Mouse (Mus musculus): ENCODE data around the gene Csf1. TPM values are rescaled to one million over a fixed set of nuclear protein-coding genes. Genes with fewer than 3 reads are reported as not detected.

Csf1 gene
- 6.5 and 7.9 TPM in 2 replicates for polyA plus RNA-seq (2015; fragmentation: Nextera tagmentation; extraction: Ambion mirVana)

DNA sequence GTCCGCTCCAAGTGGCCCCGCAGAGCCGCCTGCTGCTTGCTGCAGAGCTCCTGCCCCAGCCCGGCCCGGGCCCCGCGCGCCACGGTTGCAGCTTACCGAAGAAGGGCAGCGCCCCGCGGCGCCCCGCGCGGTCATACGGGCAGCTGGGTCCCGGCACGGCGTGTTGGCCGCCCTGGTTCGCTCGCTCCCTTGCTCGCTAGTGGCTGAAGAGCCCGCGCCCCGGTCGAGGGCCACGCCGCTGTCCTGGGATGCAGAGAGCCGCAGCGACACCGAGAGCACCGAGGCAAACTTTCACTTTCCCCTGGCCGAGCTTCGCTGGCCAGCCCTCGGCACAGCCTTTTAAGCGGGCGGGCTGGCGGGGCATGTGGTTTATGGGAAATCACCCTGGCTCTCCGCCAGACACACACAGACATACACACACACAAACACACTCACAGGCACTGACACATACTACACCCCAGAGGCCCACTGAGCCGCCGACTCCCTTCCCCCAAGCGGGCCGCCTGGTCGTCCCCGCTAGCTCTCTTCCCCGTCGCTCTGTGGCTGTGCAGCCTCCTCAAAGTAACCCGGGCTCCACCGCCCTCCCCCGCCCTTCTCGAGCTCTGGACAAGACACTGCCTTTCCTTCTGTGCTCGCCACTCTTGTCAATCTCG, at the start of gene Csf1:
TSS of gene Csf1 (minus strand) at position 541 of the 653 bp plus-strand sequence.
- Histone ChIP-seq H3K9ac (replicated peaks) (peak within 1 kb of the TSS; percentile 86), H3K4me2 (replicated peaks) (peak within 1 kb of the TSS; percentile 84), H3K9me3 (no peaks in the 10 kb centered on the region), H3K27ac (replicated peaks) (peak within 1 kb of the TSS; percentile 69), H3K36me3 (no peaks in the 10 kb centered on the region), H3K4me3 (peak within 1 kb of the TSS; percentile 59), H3K4me1 (peaks cover 41% of the 10 kb centered on the region), H3K27me3 (no peaks in the 10 kb centered on the region)
- peak; percentile 86 for ATAC-seq (replicated peaks)
- under 1% methylated on average over 56 of the region's 56 CpGs for WGBS

GRCm38 (mm10) chr3:107808013-107808750, 47.9 kb upstream of the Csf1 start:
- ATAC-seq (replicated peaks), result peak; percentile 71
- Histone ChIP-seq H3K9me3 (no peaks in the 10 kb centered on the region), H3K4me2 (replicated peaks) (peak overlapping the region; percentile 28), H3K27ac (replicated peaks) (peak overlapping the region; percentile 92), H3K4me1 (peaks cover 25% of the 10 kb centered on the region), H3K36me3 (no peaks in the 10 kb centered on the region), H3K9ac (replicated peaks) (no peak overlapping the region), H3K27me3 (no peaks in the 10 kb centered on the region), H3K4me3 (no peak overlapping the region)
- WGBS, result 19% methylated on average over 14 of the region's 14 CpGs

DNA sequence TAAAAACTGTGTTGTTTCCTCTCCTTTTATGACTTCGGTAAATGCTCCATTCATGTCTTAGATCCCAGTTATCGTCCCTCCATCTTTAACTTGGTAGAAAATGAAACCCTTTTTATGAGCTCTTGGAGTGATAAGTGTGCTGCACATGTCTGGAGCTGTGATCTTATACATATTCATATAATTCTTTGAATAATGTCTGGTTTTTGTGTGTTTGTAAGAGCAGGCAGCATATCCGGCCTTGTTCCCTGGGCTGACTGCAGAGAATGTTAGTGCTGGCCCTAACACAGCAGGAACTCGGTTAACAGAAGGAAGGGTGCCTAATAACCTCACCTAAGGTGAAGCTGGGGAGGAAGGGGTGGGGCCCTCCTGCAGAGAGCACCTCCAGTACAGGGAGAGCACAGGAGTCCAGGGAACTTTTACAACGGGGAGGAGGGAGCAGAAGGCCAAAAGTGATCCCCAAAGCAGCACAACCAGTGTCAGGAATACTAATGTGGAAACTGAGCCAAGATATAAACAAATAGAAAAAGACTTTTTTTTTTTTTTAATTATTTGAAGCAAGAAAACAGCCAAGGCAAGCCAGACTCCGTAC, 47.2 kb upstream of the Csf1 start:
- 10% methylated on average over 6 of the region's 6 CpGs for WGBS
- peak overlapping the region; percentile 92 for H3K27ac ChIP-seq (replicated peaks)

GRCm38 (mm10) chr3:107806916-107807315, 46.6 kb upstream of the Csf1 start:
- ATAC-seq (replicated peaks), result peak; percentile 17; the same call in 1 of the 2 replicates
- Histone ChIP-seq H3K27ac (replicated peaks) (peak overlapping the region; percentile 92), H3K4me2 (replicated peaks) (no peak overlapping the region), H3K9ac (replicated peaks) (no peak overlapping the region), H3K36me3 (no peaks in the 10 kb centered on the region), H3K4me3 (no peak overlapping the region), H3K27me3 (no peaks in the 10 kb centered on the region), H3K9me3 (no peaks in the 10 kb centered on the region), H3K4me1 (peaks cover 25% of the 10 kb centered on the region)
- WGBS, result 41% methylated on average over 1 of the region's 1 CpGs

More for the DNA sequence above, 47.2 kb upstream of the Csf1 start:
- Histone ChIP-seq H3K4me3 (no peak overlapping the region), H3K9ac (replicated peaks) (no peak overlapping the region), H3K4me1 (peaks cover 25% of the 10 kb centered on the region), H3K4me2 (replicated peaks) (peak overlapping the region; percentile 28), H3K36me3 (no peaks in the 10 kb centered on the region), H3K27me3 (no peaks in the 10 kb centered on the region), H3K9me3 (no peaks in the 10 kb centered on the region)
- peak; percentile 77 for ATAC-seq (replicated peaks)

- H3K36me3 ChIP-seq, result no peaks in the 10 kb centered on the region
- no peak overlapping the region for H3K9ac ChIP-seq (replicated peaks)
- no peaks in the 10 kb centered on the region for H3K9me3 ChIP-seq
- peaks cover 25% of the 10 kb centered on the region for H3K4me1 ChIP-seq
- H3K4me3 ChIP-seq, result no peak overlapping the region
- no peak overlapping the region for H3K27ac ChIP-seq (replicated peaks)
- no peak for ATAC-seq (replicated peaks)
- no peaks in the 10 kb centered on the region for H3K27me3 ChIP-seq
- H3K4me2 ChIP-seq (replicated peaks), result no peak overlapping the region
- 97% methylated on average over 1 of the region's 1 CpGs for WGBS
Measured at GRCm38 (mm10) chr3:107804799-107805198, 44.5 kb upstream of the Csf1 start.

- no peak overlapping the region for H3K4me3 ChIP-seq
- no peak for ATAC-seq (replicated peaks)
- no peaks in the 10 kb centered on the region for H3K36me3 ChIP-seq
- H3K9me3 ChIP-seq, result no peaks in the 10 kb centered on the region
- peaks cover 8% of the 10 kb centered on the region for H3K4me1 ChIP-seq
- H3K27ac ChIP-seq (replicated peaks), result no peak overlapping the region
- H3K27me3 ChIP-seq, result no peaks in the 10 kb centered on the region
- WGBS, result 89% methylated on average over 8 of the region's 8 CpGs
- no peak overlapping the region for H3K9ac ChIP-seq (replicated peaks)
- H3K4me2 ChIP-seq (replicated peaks), result no peak overlapping the region
Measured at GRCm38 (mm10) chr3:107802185-107802946, 42.1 kb upstream of the Csf1 start.

GRCm38 (mm10) chr3:107798946-107799345, 38.7 kb upstream of the Csf1 start:
- Histone ChIP-seq H3K27ac (replicated peaks) (no peak overlapping the region), H3K27me3 (no peaks in the 10 kb centered on the region), H3K9me3 (no peaks in the 10 kb centered on the region), H3K4me2 (replicated peaks) (no peak overlapping the region), H3K9ac (replicated peaks) (no peak overlapping the region), H3K36me3 (no peaks in the 10 kb centered on the region), H3K4me3 (no peak overlapping the region), H3K4me1 (peaks cover 3% of the 10 kb centered on the region)
- ATAC-seq (replicated peaks), result no peak
- 89% methylated on average over 5 of the region's 5 CpGs for WGBS

DNA sequence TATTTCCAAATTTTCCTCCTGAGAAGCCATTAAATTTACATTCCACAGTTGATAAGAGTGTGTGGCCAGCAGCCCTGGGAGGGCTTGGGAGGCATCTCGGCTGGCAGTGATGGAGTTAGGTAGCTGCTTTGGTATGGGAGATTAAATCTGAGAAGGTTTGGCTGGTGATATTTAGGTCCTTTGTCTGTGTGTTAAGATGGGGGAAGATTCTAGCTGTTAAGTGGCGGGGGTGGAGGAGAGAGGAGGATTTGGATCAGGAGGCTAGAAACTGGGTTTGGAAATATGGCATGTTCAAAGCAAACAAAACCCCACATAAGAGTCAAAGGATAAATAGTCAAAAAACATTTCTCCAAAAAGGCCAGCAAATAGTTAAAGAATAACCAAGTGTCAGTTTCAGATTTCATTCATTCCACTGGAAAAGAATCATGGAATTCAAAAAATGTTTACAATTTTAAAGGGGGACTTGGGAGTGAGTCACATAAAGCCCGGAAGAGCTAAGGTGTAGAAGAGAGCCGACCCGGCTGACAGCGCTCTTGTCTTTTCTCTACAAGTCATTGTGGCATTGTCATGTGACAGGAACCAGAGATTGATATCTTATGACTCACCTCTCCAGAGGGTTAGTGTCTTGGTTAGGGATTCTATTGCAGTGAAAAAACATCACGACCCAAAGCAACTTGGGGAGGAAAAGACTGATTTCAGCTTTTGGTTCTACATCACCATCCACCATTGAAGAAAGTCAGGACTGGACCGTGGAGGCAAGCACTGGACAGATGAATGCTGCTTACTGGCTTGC, 36.1 kb upstream of the Csf1 start:
- H3K27me3 ChIP-seq, result no peaks in the 10 kb centered on the region
- H3K4me1 ChIP-seq, result peaks cover 16% of the 10 kb centered on the region
- no peak overlapping the region for H3K27ac ChIP-seq (replicated peaks)
- ATAC-seq (replicated peaks), result no peak
- no peak overlapping the region for H3K4me3 ChIP-seq
- 89% methylated on average over 8 of the region's 8 CpGs for WGBS
- H3K9ac ChIP-seq (replicated peaks), result no peak overlapping the region
- no peaks in the 10 kb centered on the region for H3K9me3 ChIP-seq
- no peaks in the 10 kb centered on the region for H3K36me3 ChIP-seq
- H3K4me2 ChIP-seq (replicated peaks), result no peak overlapping the region

DNA sequence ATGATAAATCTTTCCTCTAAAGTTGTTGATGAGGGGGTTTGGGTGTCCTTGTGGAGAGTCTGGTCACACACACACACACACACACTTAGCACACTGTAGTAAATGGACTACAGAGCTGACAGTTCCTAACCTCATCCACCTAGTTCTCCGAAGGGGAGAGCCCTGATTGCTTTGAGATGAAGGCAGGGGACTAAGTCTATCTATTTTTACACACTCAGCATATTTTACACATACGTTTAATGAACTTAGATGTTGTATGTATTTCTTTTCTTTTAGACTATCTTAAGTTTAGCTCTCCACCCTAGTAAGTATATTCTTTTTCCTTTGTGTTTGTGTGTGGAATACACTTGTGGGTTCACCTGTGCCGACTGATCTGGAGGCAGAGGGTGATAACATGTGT, 34.6 kb upstream of the Csf1 start:
- Histone ChIP-seq H3K4me3 (no peak overlapping the region), H3K4me1 (peaks cover 16% of the 10 kb centered on the region), H3K9me3 (no peaks in the 10 kb centered on the region), H3K36me3 (no peaks in the 10 kb centered on the region), H3K27me3 (no peaks in the 10 kb centered on the region), H3K27ac (replicated peaks) (no peak overlapping the region), H3K4me2 (replicated peaks) (no peak overlapping the region), H3K9ac (replicated peaks) (no peak overlapping the region)
- 91% methylated on average over 3 of the region's 3 CpGs for WGBS
- ATAC-seq (replicated peaks), result no peak

DNA sequence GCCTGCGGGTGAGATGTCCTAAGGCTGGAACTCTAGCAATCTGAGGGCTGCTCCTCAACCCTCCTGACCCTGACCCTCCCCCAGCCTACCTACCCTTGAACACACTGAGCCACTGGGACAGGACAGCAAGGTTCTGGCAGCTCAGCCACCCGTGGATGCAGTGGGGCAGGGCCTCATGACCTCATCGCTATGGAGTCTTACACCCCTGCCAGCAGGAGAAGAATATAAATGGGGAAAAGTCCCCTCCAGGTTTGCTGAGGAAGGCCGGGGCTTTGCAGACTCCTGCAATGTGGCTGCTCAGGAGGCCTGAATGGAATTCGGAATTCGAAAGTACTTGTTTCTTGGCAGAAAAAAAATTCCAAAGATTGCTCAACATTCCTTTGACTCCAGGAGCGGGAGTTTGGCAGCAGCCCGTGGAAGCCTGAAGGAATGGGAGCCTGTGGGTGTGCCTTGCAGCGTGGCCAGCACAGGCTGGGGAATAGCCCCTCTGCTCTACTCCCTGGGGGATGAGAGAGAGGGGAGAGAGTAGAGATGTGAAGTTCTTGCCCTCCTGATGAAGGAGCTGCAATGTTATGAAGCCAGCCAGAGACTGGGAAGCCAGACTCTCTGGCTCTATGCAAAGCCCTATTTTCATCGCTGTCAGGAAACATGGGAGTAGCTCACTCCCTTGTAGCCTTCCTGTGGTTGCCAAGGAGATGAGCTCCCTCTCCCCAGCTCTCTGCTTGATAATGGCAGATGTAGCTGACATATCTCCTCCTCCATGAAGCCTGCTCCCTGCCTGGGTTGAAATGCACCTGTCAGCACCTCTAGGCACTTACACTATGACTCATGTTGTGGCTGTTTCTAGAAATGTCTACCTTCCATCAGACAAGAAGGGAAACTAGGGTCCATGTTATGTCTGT, 33.3 kb upstream of the Csf1 start:
- ATAC-seq (replicated peaks), result peak; percentile 76
- Histone ChIP-seq H3K9ac (replicated peaks) (no peak overlapping the region), H3K4me2 (replicated peaks) (peak overlapping the region; percentile 18; the same call in 1 of the 2 replicates), H3K4me1 (peaks cover 16% of the 10 kb centered on the region), H3K9me3 (no peaks in the 10 kb centered on the region), H3K27ac (replicated peaks) (peak overlapping the region; percentile 83), H3K27me3 (no peaks in the 10 kb centered on the region), H3K4me3 (no peak overlapping the region), H3K36me3 (no peaks in the 10 kb centered on the region)
- WGBS, result 11% methylated on average over 10 of the region's 10 CpGs
